Mouse (Mus musculus) lung, embryonic 15.5 days (tissue): ENCODE measurements around the gene Sorcs3. TPM values are rescaled to one million over a fixed set of nuclear protein-coding genes. Genes with fewer than 3 reads are reported as not detected.

Experiments used
- ATAC-seq: fragments of 200-750 bp; cut with Nextera tagmentation; 2 replicates; pipeline ENCODE4 v1.8.0; 2017; ENCODE audit warnings: moderate number of reproducible peaks, borderline replicate concordance; ENCODE audit not compliant: low FRiP score, low TSS enrichment; ENCODE audit errors: extremely low read depth
- H3K27ac ChIP-seq: fragments of 300-500 bp; sonication (generic); 2 replicates; pipeline ENCODE4 v1.5.1; 2015; ENCODE audit warnings: moderate library complexity, mild to moderate bottlenecking, inconsistent platforms
- H3K27me3 ChIP-seq: fragments of 300-500 bp; sonication (generic); 2 replicates; pipeline ENCODE4 v1.6.1; 2015; ENCODE audit warnings: inconsistent platforms
- H3K36me3 ChIP-seq: fragments of 300-500 bp; sonication (generic); 2 replicates; pipeline ENCODE4 v1.6.1; 2015; ENCODE audit warnings: inconsistent platforms
- H3K4me1 ChIP-seq: fragments of 300-500 bp; sonication (generic); 2 replicates; pipeline ENCODE4 v1.6.1; 2015; ENCODE audit warnings: inconsistent platforms
- H3K4me2 ChIP-seq: fragments of 300-500 bp; sonication (generic); 2 replicates; pipeline ENCODE4 v1.6.1; 2015; ENCODE audit warnings: inconsistent platforms, mild to moderate bottlenecking, moderate library complexity
- H3K4me3 ChIP-seq: fragments of 300-500 bp; sonication (generic); 2 replicates; pipeline ENCODE4 v1.5.1; 2015; ENCODE audit warnings: mild to moderate bottlenecking, inconsistent platforms
- H3K9ac ChIP-seq: fragments of 300-500 bp; sonication (generic); 2 replicates; pipeline ENCODE4 v1.6.1; 2015; ENCODE audit warnings: inconsistent platforms
- H3K9me3 ChIP-seq: fragments of 300-500 bp; sonication (generic); 2 replicates; pipeline ENCODE4 v1.6.1; 2016; ENCODE audit warnings: inconsistent platforms
- WGBS: fragments of 180-500 bp; shearing (Covaris S2); methylation state at CpG from one replicate; pipeline ENCODE4 v1.1.7; 2015; 5-methylcytosine and 5-hydroxymethylcytosine counted together
- polyA plus RNA-seq: library from polyadenylated mRNA; unstranded; fragments of >200 nt; fragmentation: Nextera tagmentation; extraction: Ambion mirVana; gene quantifications from 2 replicates; pipeline ENCODE4 v1.2.1, GENCODE M21; 2015

Gene Sorcs3
- polyA plus RNA-seq, 1 experiment from 2014 or later = 0.25 TPM

DNA sequence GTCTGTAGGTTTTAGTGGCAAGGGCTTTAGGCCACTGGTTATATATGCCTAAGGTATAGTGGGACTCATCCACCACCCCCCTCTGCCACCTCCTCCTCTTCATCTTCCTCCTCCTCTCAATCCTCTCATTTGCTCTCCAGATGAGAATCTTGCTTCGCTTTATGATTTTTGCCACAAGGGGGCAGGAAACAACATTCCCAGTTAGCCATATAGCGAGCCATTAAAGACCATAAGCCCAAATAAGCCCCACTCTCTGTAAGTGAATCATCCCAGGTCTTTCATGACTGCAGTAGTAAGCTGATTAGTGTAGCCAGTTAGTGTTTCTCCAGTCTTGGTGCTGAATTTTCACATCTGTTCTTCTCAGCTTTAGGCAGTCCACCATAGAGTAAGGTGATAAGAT is 205.5 kb downstream of the Sorcs3 start:
- Histone ChIP-seq H3K27me3 (no peaks in the 10 kb centered on the region), H3K27ac (no peak overlapping the region), H3K36me3 (no peaks in the 10 kb centered on the region), H3K9me3 (no peaks in the 10 kb centered on the region), H3K4me2 (no peak overlapping the region), H3K9ac (no peak overlapping the region), H3K4me1 (no peaks in the 10 kb centered on the region), H3K4me3 (no peak overlapping the region)
- ATAC-seq = no peak
- WGBS = 39% methylated on average over 2 of the region's 2 CpGs

DNA sequence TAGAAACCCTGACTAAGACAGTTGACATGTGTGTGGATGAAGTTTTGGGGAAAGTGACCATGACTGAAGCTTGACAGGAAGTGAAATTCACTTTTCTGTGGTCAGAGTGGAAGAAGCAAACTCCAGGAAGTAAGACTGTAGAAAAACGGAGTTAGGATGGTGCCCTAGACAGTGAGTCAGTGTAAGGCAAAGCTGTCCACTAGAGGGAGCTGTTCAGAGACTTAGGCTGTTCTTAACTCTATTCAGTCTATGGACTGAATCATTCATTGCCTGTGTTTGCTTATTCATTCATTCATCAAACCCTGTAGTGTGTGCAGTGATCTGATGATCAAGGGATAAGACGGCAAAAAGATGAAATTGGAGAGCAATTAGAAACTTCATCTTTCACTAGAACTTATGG is 208.0 kb downstream of the Sorcs3 start:
- H3K27me3 ChIP-seq = no peaks in the 10 kb centered on the region
- ATAC-seq = no peak
- no peak overlapping the region for H3K4me3 ChIP-seq
- H3K9me3 ChIP-seq = no peaks in the 10 kb centered on the region
- H3K9ac ChIP-seq = no peak overlapping the region
- H3K4me1 ChIP-seq = no peaks in the 10 kb centered on the region
- no peak overlapping the region for H3K4me2 ChIP-seq
- H3K36me3 ChIP-seq = no peaks in the 10 kb centered on the region
- no peak overlapping the region for H3K27ac ChIP-seq
- WGBS = 42% methylated on average over 2 of the region's 2 CpGs

DNA sequence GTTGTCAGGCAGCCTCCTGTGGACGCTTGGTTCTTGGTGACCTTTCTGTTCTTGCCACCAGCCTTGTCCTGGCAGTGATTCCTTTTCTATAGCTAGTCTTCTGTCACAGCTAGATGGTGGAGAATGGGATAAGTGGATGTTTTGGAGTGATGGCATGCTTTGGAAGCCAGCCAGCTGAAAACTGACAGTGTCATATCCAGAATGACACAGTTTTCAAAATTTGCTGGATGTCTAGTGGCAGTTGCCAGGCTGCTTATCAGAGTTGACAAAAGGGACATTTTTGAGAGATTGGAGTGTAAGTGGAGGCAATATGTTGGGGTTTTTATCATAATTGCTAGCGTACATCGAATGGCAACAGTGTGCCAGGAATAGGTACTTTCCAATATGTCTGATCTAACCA is 212.5 kb downstream of the Sorcs3 start:
- no peaks in the 10 kb centered on the region for H3K36me3 ChIP-seq
- H3K27me3 ChIP-seq = no peaks in the 10 kb centered on the region
- no peak overlapping the region for H3K4me3 ChIP-seq
- H3K9me3 ChIP-seq = no peaks in the 10 kb centered on the region
- no peak overlapping the region for H3K27ac ChIP-seq
- ATAC-seq = no peak
- H3K4me2 ChIP-seq = no peak overlapping the region
- H3K9ac ChIP-seq = no peak overlapping the region
- no peaks in the 10 kb centered on the region for H3K4me1 ChIP-seq
- 63% methylated on average over 3 of the region's 3 CpGs for WGBS

DNA sequence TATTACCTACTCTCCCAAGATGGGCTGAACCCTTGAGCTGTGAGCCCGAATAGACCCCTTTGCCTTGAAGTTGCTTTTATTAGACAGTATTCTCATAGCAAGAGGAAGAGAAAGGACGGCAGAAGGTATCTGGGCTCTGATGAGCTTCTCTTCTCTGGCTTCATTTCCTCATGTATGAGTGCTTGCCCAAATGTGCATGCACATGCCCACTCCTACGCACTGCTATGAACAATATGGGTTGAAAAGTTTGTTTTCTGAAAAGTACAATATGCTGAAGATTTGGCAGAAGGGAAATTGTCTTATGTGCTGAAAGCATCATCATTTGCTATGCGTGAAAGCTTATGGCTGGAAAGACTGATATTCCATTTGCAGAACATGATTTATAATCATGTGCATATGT is 223.4 kb downstream of the Sorcs3 start:
- H3K4me3 ChIP-seq = no peak overlapping the region
- no peak overlapping the region for H3K4me2 ChIP-seq
- H3K27me3 ChIP-seq = no peaks in the 10 kb centered on the region
- ATAC-seq = no peak
- no peaks in the 10 kb centered on the region for H3K36me3 ChIP-seq
- WGBS = 76% methylated on average over 4 of the region's 4 CpGs
- H3K27ac ChIP-seq = no peak overlapping the region
- no peak overlapping the region for H3K9ac ChIP-seq
- H3K9me3 ChIP-seq = no peaks in the 10 kb centered on the region
- no peaks in the 10 kb centered on the region for H3K4me1 ChIP-seq

DNA sequence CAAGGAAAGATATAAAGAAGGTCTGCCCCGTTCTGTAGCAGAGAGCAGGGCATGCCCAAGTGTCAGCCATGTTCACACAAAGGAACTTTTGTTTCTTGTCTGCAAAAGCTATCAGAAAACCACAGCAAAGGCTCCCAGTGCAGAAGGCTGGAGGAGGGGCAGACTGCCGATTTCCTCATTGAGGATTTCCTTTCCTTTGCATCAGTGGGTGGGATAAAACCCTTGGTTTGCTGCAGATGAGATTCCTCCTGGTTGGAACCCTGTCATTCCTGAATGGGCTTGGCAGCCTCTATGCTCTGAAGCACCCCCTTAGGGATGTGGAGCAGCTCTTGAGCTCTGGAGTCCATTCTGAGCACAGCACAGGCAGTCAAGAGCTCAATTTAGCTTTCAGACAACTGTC is 223.9 kb downstream of the Sorcs3 start:
- 37% methylated on average over 2 of the region's 2 CpGs for WGBS
- no peaks in the 10 kb centered on the region for H3K36me3 ChIP-seq

DNA sequence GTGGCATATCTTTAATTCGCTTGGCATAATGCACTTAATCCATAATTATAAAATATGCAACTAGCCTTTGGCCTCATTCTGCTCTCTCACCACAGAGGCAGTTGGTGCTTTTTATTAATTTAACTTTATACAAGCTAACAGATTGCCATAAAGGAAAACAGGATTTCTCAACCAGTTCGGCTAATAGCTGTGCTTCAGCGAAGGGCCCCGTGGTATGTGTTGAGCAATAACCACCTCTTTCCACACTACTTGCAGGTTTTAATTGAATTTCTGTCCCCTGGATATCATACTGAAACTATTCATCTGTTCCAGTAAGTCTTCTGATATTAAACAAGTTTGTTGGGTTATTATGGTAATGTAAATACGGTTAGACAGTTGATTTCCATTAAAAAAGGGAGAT is 224.5 kb downstream of the Sorcs3 start:
- WGBS = 78% methylated on average over 5 of the region's 5 CpGs
- no peaks in the 10 kb centered on the region for H3K9me3 ChIP-seq
- H3K27me3 ChIP-seq = no peaks in the 10 kb centered on the region
- H3K4me3 ChIP-seq = no peak overlapping the region
- no peak overlapping the region for H3K9ac ChIP-seq
- no peaks in the 10 kb centered on the region for H3K36me3 ChIP-seq
- no peak for ATAC-seq
- H3K4me2 ChIP-seq = no peak overlapping the region
- no peaks in the 10 kb centered on the region for H3K4me1 ChIP-seq
- no peak overlapping the region for H3K27ac ChIP-seq

More for the DNA sequence above, 223.9 kb downstream of the Sorcs3 start:
- H3K27me3 ChIP-seq = no peaks in the 10 kb centered on the region
- no peaks in the 10 kb centered on the region for H3K4me1 ChIP-seq
- ATAC-seq = peak; percentile 59; the same call in 1 of the 2 replicates
- no peak overlapping the region for H3K9ac ChIP-seq
- H3K9me3 ChIP-seq = no peaks in the 10 kb centered on the region
- no peak overlapping the region for H3K4me2 ChIP-seq
- H3K27ac ChIP-seq = no peak overlapping the region
- H3K4me3 ChIP-seq = no peak overlapping the region

DNA sequence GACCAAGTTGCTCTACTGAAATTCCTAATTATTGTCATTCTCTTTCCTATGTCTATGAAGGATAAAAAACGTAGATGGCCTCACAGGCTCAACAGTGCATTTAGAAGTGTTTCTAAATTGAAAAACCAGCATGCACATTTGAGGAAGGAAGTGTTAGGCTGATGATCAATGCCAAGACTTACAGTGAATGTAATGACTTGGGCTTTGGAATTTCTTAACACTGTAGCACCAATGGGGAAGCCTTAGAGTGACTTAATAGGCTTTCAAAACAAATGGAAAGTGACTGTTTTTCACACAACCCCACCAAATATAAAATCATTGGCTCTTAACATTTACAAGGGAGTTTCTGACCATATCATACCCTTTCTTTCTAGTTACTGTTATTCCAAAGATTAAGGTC is 232.6 kb downstream of the Sorcs3 start:
- 81% methylated on average over 1 of the region's 1 CpGs for WGBS
- Histone ChIP-seq H3K36me3 (no peaks in the 10 kb centered on the region), H3K4me3 (no peak overlapping the region), H3K9me3 (no peaks in the 10 kb centered on the region), H3K4me2 (no peak overlapping the region), H3K9ac (no peak overlapping the region), H3K27me3 (no peaks in the 10 kb centered on the region), H3K27ac (no peak overlapping the region), H3K4me1 (no peaks in the 10 kb centered on the region)
- no peak for ATAC-seq

DNA sequence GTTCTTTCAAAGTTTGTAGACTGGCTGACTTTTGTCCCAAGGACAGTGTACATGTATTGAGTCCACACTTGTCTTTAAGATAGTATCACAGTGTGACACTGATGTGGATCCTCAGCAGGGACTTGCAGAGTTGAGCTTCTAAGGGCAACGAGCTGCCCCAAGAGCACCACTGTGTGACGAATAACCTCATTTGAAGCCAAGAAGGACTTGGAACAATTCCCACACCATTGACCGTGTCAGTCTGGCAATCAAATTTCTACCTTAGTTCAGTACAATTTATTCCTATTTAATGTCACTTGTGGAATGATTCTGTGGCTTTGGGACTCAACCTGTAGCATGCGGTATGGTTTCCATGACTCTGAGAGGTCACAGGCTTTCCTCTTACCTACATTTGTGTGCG is 255.3 kb downstream of the Sorcs3 start:
- Histone ChIP-seq H3K4me1 (0 out of 2 replicates have a peak, but pooled peaks cover 6% of the 10 kb centered on the region), H3K4me3 (no peak overlapping the region)
- 84% methylated on average over 5 of the region's 5 CpGs for WGBS

DNA sequence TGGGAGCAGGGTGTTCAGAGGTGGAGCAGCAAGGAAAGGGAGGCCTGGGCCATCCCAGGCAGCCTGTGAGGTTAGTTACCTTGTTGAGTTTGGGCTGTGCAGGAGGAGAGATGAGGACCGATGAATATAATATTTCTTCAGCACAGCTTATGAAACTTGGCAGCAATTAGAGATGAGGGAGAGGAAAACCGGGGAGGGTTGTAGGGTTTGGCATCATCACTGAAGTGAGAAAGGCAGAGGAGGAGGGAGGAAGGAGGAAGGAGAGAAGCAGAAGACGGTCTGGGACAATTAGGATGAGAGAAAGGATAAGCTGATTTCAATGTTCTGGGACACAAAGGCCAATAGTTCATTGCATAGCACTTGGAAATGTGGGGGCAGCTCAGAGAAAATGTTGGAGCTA is 256.6 kb downstream of the Sorcs3 start:
- no peak overlapping the region for H3K4me3 ChIP-seq
- H3K36me3 ChIP-seq = no peaks in the 10 kb centered on the region
- H3K27me3 ChIP-seq = no peaks in the 10 kb centered on the region
- H3K9ac ChIP-seq = no peak overlapping the region
- H3K4me1 ChIP-seq = 0 out of 2 replicates have a peak, but pooled peaks cover 6% of the 10 kb centered on the region
- H3K27ac ChIP-seq = no peak overlapping the region
- no peak for ATAC-seq
- WGBS = 59% methylated on average over 3 of the region's 3 CpGs
- H3K9me3 ChIP-seq = no peaks in the 10 kb centered on the region
- no peak overlapping the region for H3K4me2 ChIP-seq

More for the DNA sequence above, 255.3 kb downstream of the Sorcs3 start:
- Histone ChIP-seq H3K36me3 (no peaks in the 10 kb centered on the region), H3K9me3 (no peaks in the 10 kb centered on the region), H3K9ac (no peak overlapping the region), H3K4me2 (no peak overlapping the region), H3K27me3 (no peaks in the 10 kb centered on the region), H3K27ac (no peak overlapping the region)
- ATAC-seq = no peak

DNA sequence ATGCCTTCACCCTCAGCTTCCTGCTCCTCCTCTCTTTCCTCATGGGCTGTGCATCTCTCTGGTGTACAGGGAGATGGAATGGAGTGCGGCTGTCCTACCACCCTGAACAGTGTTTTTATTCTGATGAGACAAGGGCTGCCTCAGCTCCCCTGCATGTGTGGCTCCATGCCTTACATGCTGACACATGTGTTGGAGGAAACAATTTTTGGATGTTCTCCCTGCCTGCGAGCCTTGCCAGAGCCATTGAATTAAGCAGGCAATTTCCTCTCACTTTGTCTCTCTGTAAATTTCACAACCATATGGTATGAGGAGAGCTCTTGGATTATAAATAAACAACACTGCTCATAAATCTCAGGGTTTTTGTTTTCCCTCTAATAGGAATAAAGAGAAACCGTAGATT is 257.7 kb downstream of the Sorcs3 start:
- H3K27ac ChIP-seq = no peak overlapping the region
- no peaks in the 10 kb centered on the region for H3K9me3 ChIP-seq
- H3K4me1 ChIP-seq = 0 out of 2 replicates have a peak, but pooled peaks cover 6% of the 10 kb centered on the region
- 44% methylated on average over 3 of the region's 3 CpGs for WGBS
- no peaks in the 10 kb centered on the region for H3K36me3 ChIP-seq
- H3K4me2 ChIP-seq = no peak overlapping the region
- no peak overlapping the region for H3K4me3 ChIP-seq
- no peaks in the 10 kb centered on the region for H3K27me3 ChIP-seq
- ATAC-seq = peak; percentile 72
- no peak overlapping the region for H3K9ac ChIP-seq

DNA sequence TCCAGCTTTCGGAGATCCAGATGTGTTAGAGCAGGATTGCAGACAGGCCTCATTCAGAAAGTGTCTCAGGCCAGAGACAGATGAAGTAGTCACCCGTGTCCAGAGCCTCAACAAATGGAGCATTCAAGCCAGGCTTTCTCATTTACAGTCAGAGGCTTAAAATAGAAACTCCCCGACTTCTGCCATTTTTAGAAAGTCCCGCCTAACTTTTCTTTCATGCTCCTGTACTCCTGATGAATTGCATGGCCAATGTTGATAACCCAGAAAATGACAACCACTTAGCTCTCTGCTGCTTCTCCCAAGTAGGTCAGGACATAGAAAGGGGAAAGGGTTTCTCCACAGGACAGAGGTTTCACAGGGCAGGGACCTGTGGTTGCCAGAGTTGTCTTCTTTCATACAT is 261.6 kb downstream of the Sorcs3 start:
- Histone ChIP-seq H3K27me3 (no peaks in the 10 kb centered on the region), H3K36me3 (no peaks in the 10 kb centered on the region), H3K4me3 (no peak overlapping the region), H3K27ac (no peak overlapping the region), H3K4me2 (no peak overlapping the region), H3K9me3 (no peaks in the 10 kb centered on the region), H3K9ac (no peak overlapping the region), H3K4me1 (0 out of 2 replicates have a peak, but pooled peaks cover 6% of the 10 kb centered on the region)
- 70% methylated on average over 4 of the region's 4 CpGs for WGBS
- ATAC-seq = no peak

DNA sequence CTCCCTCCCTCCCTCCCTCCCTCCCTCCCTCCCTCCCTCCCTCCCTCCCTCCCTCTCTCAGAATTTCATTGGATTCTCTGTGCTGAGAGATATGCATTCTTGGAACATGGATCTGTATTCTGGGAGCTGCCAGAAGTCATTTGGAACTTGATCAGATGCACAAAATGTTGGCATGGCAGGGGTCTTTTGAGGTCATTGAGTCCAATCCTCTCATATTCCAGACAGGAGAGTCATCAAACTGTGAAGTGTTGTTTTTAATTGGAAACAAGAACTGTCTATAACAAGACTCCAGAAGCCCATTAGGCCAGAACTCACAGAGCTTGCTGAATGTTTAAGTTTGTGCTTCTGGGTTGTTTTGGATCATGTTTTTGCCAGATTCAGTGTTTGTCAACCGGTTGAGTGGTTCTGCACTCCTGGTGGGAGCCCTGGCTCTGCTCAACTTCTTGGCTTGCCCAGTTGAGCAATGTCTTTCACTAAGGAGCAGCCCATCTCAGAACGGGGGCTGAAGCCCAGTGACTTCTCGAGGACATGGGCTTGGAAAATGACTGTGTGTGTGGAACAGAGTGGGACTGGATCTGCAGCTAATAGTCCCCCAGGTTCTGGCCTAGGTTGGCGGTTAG is 264.1 kb downstream of the Sorcs3 start:
- Histone ChIP-seq H3K4me2 (no peak overlapping the region), H3K27me3 (no peaks in the 10 kb centered on the region), H3K9ac (no peak overlapping the region), H3K4me1 (no peaks in the 10 kb centered on the region), H3K27ac (no peak overlapping the region), H3K9me3 (no peaks in the 10 kb centered on the region), H3K36me3 (no peaks in the 10 kb centered on the region), H3K4me3 (no peak overlapping the region)
- WGBS = 82% methylated on average over 4 of the region's 4 CpGs
- no peak for ATAC-seq

DNA sequence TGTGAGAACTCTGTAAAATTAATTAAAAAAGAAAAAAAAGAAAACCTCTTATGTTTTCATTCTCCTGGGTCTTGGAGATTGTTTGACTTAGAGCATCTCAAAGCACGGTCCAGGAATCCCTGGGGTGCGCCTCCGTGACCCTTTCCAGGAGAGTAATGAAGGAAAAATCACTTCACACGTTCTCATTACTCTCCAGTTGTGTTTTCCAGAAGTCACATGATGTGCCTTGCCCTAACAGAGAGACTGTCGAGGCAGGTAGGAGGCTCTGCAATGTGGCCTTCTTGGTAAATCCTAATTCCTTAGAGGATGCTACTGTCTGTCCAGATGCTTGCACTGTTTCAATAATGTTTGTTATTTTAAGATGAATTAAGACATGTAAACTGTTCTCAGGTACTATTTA is 266.1 kb downstream of the Sorcs3 start:
- Histone ChIP-seq H3K36me3 (no peaks in the 10 kb centered on the region), H3K9ac (no peak overlapping the region), H3K4me2 (no peak overlapping the region), H3K27ac (no peak overlapping the region), H3K27me3 (no peaks in the 10 kb centered on the region), H3K9me3 (no peaks in the 10 kb centered on the region), H3K4me3 (no peak overlapping the region), H3K4me1 (no peaks in the 10 kb centered on the region)
- no peak for ATAC-seq
- WGBS = 49% methylated on average over 5 of the region's 5 CpGs
